Comparison of ENCODE assay signal across 27 mouse cellular contexts in the genomic region with DNA sequence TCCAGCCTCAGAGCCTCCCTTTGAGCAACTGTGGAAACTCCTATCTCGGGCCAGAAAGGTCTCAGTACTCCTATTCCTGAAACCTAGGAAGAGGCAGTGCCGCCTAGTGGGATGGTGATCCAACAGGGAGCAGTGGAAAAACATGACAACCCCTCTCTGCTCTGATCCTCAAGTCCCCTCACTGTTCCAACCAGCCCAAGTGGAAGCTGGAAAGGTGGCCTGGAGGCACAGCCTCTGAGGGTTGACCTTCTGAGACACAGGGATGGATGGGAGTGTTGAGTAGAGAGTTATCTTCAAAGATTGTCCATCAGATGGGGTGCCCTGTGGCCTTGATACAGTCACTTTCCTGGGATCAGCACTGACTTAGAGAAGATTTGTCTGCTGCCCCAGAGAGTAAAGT.
"Had no signal": no experiment of that assay in that cellular context is flagged by ENCODE, and none has a peak within 500 bp of the region (broad histone marks: within the 10 kb centered on the region; RNA-seq: fewer than 3 reads in every experiment).

No protein-coding gene starts in this region.

- H3K4me1 ChIP-seq: hindbrain, embryonic 12.5 days had no signal

- H3K27ac ChIP-seq: gastrocnemius, adult 2 months; heart, adult 2 months; heart, embryonic 13.5 days; heart, embryonic 15.5 days; hindbrain, embryonic 10.5 days; hindbrain, embryonic 12.5 days; hindbrain, embryonic 14.5 days; intestine, embryonic 15.5 days; layer of hippocampus, adult 2 months; left cerebral cortex, adult 2 months; limb, embryonic 10.5 days; limb, embryonic 12.5 days; liver, embryonic 13.5 days; liver, embryonic 15.5 days had no signal

- H3K4me2 ChIP-seq: heart, embryonic 13.5 days; heart, embryonic 15.5 days; hindbrain, embryonic 12.5 days; hindbrain, embryonic 14.5 days; intestine, embryonic 15.5 days; limb, embryonic 12.5 days; liver, embryonic 11.5 days; liver, embryonic 13.5 days; liver, embryonic 15.5 days had no signal

- DNase-seq: gastrocnemius, adult 2 months; gastrocnemius, postnatal 10 days; gastrocnemius, postnatal 25 days; heart, adult 2 months; heart, postnatal 4 days; kidney, adult 18-20 months; kidney, adult 8-10 months; kidney, postnatal 10 days; kidney, postnatal 25 days; kidney, postnatal 4 days; liver; liver, embryonic 13.5 days had no signal

- H3K9me3 ChIP-seq: heart, embryonic 13.5 days; heart, embryonic 15.5 days; hindbrain, embryonic 10.5 days; hindbrain, embryonic 12.5 days; intestine, embryonic 15.5 days; limb, embryonic 10.5 days; limb, embryonic 12.5 days; liver, embryonic 13.5 days; liver, embryonic 15.5 days had no signal

- ATAC-seq: hindbrain, embryonic 16.5 days; inflammation-experienced regulatory T-cells, adult 6 months; intestine, embryonic 15.5 days; intestine, postnatal 0 days had no signal

- H3K27me3 ChIP-seq: heart, embryonic 13.5 days; heart, embryonic 15.5 days; hindbrain, embryonic 12.5 days; intestine, embryonic 15.5 days; limb, embryonic 12.5 days; liver, embryonic 13.5 days; liver, embryonic 15.5 days had no signal

- H3K4me3 ChIP-seq: gastrocnemius, adult 2 months; heart, adult 2 months; heart, embryonic 13.5 days; heart, embryonic 15.5 days; hindbrain, embryonic 10.5 days; hindbrain, embryonic 12.5 days; intestine, embryonic 15.5 days; layer of hippocampus, adult 2 months; left cerebral cortex, adult 2 months; limb, embryonic 10.5 days; limb, embryonic 12.5 days; liver, embryonic 13.5 days; liver, embryonic 15.5 days had no signal

- H3K36me3 ChIP-seq: heart, embryonic 13.5 days; heart, embryonic 15.5 days; hindbrain, embryonic 10.5 days; hindbrain, embryonic 12.5 days; intestine, embryonic 15.5 days; limb, embryonic 10.5 days; limb, embryonic 12.5 days; liver, embryonic 13.5 days; liver, embryonic 15.5 days had no signal

- H3K9ac ChIP-seq: heart, embryonic 13.5 days; heart, embryonic 15.5 days; hindbrain, embryonic 12.5 days; hindbrain, embryonic 14.5 days; intestine, embryonic 15.5 days; limb, embryonic 12.5 days; liver, embryonic 13.5 days; liver, embryonic 15.5 days had no signal
